Mouse (Mus musculus) liver, embryonic 14.5 days (tissue): ENCODE measurements around the gene Smim11. TPM values are rescaled to one million over a fixed set of nuclear protein-coding genes. Genes with fewer than 3 reads are reported as not detected.

ENCODE experiments used
- ATAC-seq: fragments of 200-750 bp; cut with Nextera tagmentation; 2 replicates; pipeline ENCODE4 v1.8.0; 2017; ENCODE audit warnings: moderate number of reproducible peaks, mild to moderate bottlenecking, moderate library complexity; ENCODE audit not compliant: insufficient read depth
- DNase-seq, 3 experiments: peaks; one replicate each; pipeline ENCODE4 v3.0.0-alpha.2; 2012 to 2013; ENCODE audit warnings: low read depth in 3 of 3, low spot score in 3 of 3
- H3K27ac ChIP-seq: fragments of 300-500 bp; sonication (generic); 2 replicates; pipeline ENCODE4 v1.5.1; 2014; ENCODE audit warnings: moderate library complexity, mild to moderate bottlenecking, control low read depth, inconsistent platforms
- H3K27me3 ChIP-seq: fragments of 300-500 bp; sonication (generic); 2 replicates; pipeline ENCODE4 v1.6.1; 2014; ENCODE audit warnings: mild to moderate bottlenecking, low read length, moderate library complexity; ENCODE audit not compliant: control insufficient read depth, insufficient read depth
- H3K36me3 ChIP-seq: fragments of 300-500 bp; sonication (generic); replicated peaks from 2 replicates; pipeline ENCODE4 v1.6.1; 2014; ENCODE audit warnings: low read depth; ENCODE audit not compliant: control insufficient read depth, insufficient read depth
- H3K4me1 ChIP-seq, 2 experiments: fragments of 200-500 bp in 1 of 2; fragments of 300-500 bp in 1 of 2; sonication (generic) in 1 of 2; replicated peaks; 2 replicates each; pipeline ENCODE4 v1.6.1; 2012 to 2014; ENCODE audit warnings: antibody characterized with exemption in 1 of 2, inconsistent platforms in 1 of 2, low read length in 1 of 2; ENCODE audit not compliant: control insufficient read depth in 2 of 2, insufficient read depth in 2 of 2
- H3K4me2 ChIP-seq: fragments of 300-500 bp; sonication (generic); 2 replicates; pipeline ENCODE4 v1.6.1; 2014; ENCODE audit warnings: low read depth, mild to moderate bottlenecking, control low read depth, moderate library complexity
- H3K4me3 ChIP-seq, 2 experiments: fragments of 200-500 bp in 1 of 2; fragments of 300-500 bp in 1 of 2; sonication (generic) in 1 of 2; 2 replicates each; pipeline ENCODE4 v1.5.1; 2012 to 2014; ENCODE audit warnings: low read depth in 2 of 2, low read length in 2 of 2, mild to moderate bottlenecking in 2 of 2, control low read depth in 1 of 2, inconsistent platforms in 1 of 2, moderate library complexity in 1 of 2; ENCODE audit not compliant: insufficient read depth in 1 of 2
- H3K9ac ChIP-seq: fragments of 300-500 bp; sonication (generic); replicated peaks from 2 replicates; pipeline ENCODE4 v1.6.1; 2014; ENCODE audit warnings: mild to moderate bottlenecking, control low read depth, moderate library complexity
- H3K9me3 ChIP-seq: fragments of 300-500 bp; sonication (generic); 2 replicates; pipeline ENCODE4 v1.6.1; 2016; ENCODE audit warnings: low read length, mixed read lengths; ENCODE audit not compliant: control insufficient read depth
- CTCF ChIP-seq: IDR thresholded peaks from 2 replicates; pipeline ENCODE4 v1.5.1; 2016; ENCODE audit warnings: antibody characterized with exemption, low read depth, control low read depth
- EP300 ChIP-seq: IDR thresholded peaks from 2 replicates; pipeline ENCODE4 v1.6.1; 2016; ENCODE audit warnings: antibody characterized with exemption, low read depth
- WGBS: fragments of 180-500 bp; shearing (Covaris S2); extraction: QIAGEN DNeasy Blood & Tissue Kit; methylation state at CpG from one replicate; pipeline ENCODE4 v1.1.7; 2014; ENCODE audit not compliant: insufficient replicate concordance; 5-methylcytosine and 5-hydroxymethylcytosine counted together
- polyA plus RNA-seq, 2 experiments: library from polyadenylated mRNA; depleted of rRNA in 1 of 2; stranded (reverse) in 1 of 2; unstranded in 1 of 2; fragments of >200 nt; fragmentation: Nextera tagmentation in 1 of 2; extraction: Ambion mirVana in 1 of 2; gene quantifications; 2 replicates each; pipeline versions ENCODE4 v1.2.1 to v1.2.3; 2012 to 2014

The Smim11 gene
- polyA plus RNA-seq, 2 experiments = 24.8 to 53.1 TPM

DNA sequence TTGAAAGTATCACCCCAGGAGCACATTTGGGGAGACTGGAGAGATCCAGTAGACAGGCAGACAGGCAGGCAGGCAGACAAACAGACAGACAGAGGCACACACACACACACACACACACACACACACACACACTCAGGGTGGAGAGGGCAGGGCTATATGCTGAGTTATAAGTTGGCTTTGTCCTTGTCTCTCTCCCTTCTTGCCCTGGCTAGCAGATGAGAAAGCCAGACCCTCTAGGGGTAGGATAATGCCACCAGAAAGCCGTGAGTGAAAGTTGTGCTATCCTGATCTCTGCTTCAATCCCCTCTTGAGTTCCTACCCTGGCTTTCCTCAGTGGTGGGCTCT, 23.9 kb downstream of the Smim11 start:
- Histone ChIP-seq H3K4me3 (no peak overlapping the region), H3K36me3 (no peaks in the 10 kb centered on the region), H3K4me2 (no peak overlapping the region), H3K9ac (no peak overlapping the region), H3K27ac (no peak overlapping the region), H3K9me3 (no peaks in the 10 kb centered on the region), H3K4me1 (peaks cover 0 to 5% of the 10 kb centered on the region in 2 experiments; a peak in 1 of 4 replicates), H3K27me3 (no peaks in the 10 kb centered on the region)
- DNase-seq = no peak
- ATAC-seq = no peak
- no peak for TF ChIP-seq EP300
- TF ChIP-seq CTCF = no peak
- 48% methylated on average over 1 of the region's 1 CpGs for WGBS

DNA sequence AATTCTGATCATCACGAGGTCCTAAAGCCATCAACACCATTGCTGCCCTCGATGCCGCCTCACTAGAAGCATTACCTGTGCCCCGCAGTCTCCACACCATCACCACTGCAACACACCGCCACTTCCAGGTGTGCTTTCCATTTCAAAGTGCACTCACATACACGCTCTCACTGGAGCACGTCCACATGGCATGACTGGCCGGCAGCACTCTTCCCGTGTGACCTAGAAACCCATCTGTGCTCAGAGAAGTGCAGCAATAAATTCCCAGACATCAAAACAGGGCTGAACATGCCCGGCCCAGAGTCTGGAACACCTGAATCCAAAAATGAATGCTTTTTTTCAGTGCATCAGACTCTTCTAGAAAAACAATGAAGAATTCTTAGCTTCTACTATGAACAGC, 26.8 kb downstream of the Smim11 start:
- Histone ChIP-seq H3K4me2 (no peak overlapping the region), H3K36me3 (no peaks in the 10 kb centered on the region), H3K4me1 (peaks cover 0 to 5% of the 10 kb centered on the region in 2 experiments; a peak in 1 of 4 replicates), H3K4me3 (no peak overlapping the region), H3K27me3 (no peaks in the 10 kb centered on the region), H3K9me3 (no peaks in the 10 kb centered on the region), H3K27ac (no peak overlapping the region), H3K9ac (no peak overlapping the region)
- TF ChIP-seq EP300 = no peak
- TF ChIP-seq CTCF = no peak
- ATAC-seq (no peak), DNase-seq (no peak)
- 67% methylated on average over 10 of the region's 10 CpGs for WGBS

DNA sequence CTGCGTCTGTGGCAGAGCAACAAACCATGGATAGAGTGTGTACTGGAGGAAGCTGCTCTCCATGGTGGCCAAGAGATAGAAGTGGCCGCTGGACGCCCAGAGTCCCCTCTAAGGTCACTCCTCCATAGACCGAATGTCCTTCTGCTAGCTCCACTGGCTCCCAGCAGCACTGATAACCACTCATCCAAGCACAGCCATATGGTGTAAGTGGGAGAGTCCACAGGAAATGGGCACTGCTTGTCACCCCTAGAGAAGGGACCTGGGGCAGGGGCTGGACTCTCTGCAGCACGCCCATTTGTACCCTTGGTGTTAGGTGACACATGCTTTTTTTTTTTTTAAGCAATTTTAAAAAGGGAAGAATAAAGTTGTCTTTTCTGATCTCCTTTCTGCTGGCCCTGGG, 29.9 kb downstream of the Smim11 start:
- no peak overlapping the region for H3K27ac ChIP-seq
- no peak for TF ChIP-seq CTCF
- no peak for TF ChIP-seq EP300
- H3K4me1 ChIP-seq = peaks cover 0 to 4% of the 10 kb centered on the region in 2 experiments; a peak in 1 of 4 replicates
- DNase-seq = no peak
- no peak overlapping the region for H3K4me3 ChIP-seq
- WGBS = 48% methylated on average over 5 of the region's 5 CpGs
- no peak overlapping the region for H3K4me2 ChIP-seq
- H3K9ac ChIP-seq = no peak overlapping the region
- H3K9me3 ChIP-seq = no peaks in the 10 kb centered on the region
- ATAC-seq = no peak
- no peaks in the 10 kb centered on the region for H3K27me3 ChIP-seq
- no peaks in the 10 kb centered on the region for H3K36me3 ChIP-seq

DNA sequence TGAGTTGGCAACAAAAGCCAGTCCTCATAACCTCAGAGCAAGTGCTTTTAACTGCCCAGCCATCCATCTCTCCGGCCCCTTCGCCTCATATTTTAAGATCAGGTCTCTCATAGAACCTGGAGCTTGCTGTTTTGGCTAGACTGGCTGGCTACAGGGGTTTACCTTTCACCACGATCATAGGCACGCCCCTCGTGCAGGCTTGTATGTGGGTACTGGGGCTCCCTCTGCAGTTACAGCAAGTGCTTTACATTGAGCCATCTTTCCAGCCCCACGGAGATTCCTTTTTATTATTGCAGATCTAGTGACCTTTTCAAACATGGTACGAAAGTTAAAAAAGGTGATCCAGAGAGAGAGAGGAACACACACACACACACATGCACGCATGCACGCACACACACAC, 33.5 kb downstream of the Smim11 start:
- Histone ChIP-seq H3K4me1 (peaks cover 0 to 5% of the 10 kb centered on the region in 2 experiments; a peak in 1 of 4 replicates), H3K27ac (no peak overlapping the region), H3K4me3 (no peak overlapping the region), H3K9me3 (no peaks in the 10 kb centered on the region), H3K9ac (no peak overlapping the region), H3K36me3 (no peaks in the 10 kb centered on the region), H3K4me2 (no peak overlapping the region), H3K27me3 (no peaks in the 10 kb centered on the region)
- no peak for DNase-seq
- no peak for ATAC-seq
- 50% methylated on average over 9 of the region's 9 CpGs for WGBS
- no peak; the same call in 1 of the 2 replicates for TF ChIP-seq CTCF
- no peak for TF ChIP-seq EP300

DNA sequence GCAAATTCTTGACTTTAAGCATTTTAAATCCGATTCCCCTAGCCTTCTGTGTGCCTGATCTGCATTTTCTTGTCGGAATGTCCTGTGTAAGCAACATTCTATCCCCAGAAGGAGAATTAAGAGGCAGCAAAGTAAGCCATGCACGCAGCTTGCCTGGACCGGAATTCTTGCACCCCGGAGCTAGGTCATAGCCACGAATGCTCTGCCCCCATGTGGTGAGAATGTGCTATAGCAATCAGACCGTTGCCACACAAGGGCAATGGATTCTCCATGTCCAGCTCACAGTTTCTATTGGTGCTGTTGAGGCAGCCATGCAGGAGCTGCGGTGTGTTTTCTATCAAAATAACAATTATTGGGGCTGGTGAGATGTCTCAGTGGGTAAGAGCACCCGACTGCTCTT, 35.2 kb downstream of the Smim11 start:
- no peak for ATAC-seq
- no peak overlapping the region for H3K4me3 ChIP-seq
- no peaks in the 10 kb centered on the region for H3K9me3 ChIP-seq
- peak in 2 of 3 experiments; percentile 41 to 45 for DNase-seq
- H3K36me3 ChIP-seq = no peaks in the 10 kb centered on the region
- TF ChIP-seq CTCF (peak; percentile 95), EP300 (no peak)
- H3K27ac ChIP-seq = no peak overlapping the region
- peaks cover 8 to 17% of the 10 kb centered on the region in 2 experiments for H3K4me1 ChIP-seq
- H3K4me2 ChIP-seq = no peak overlapping the region
- no peaks in the 10 kb centered on the region for H3K27me3 ChIP-seq
- no peak overlapping the region for H3K9ac ChIP-seq
- WGBS = 6% methylated on average over 9 of the region's 9 CpGs
